Mouse (Mus musculus): ENCODE measurements around the gene Padi2. TPM values are rescaled to one million over a fixed set of nuclear protein-coding genes. Genes with fewer than 3 reads are reported as not detected.

Padi2 gene
- polyA plus RNA-seq, 1 experiment = 4.7 TPM

GRCm38 (mm10) chr4:140870876-140871275, 35.3 kb upstream of the Padi2 start:
- 83% methylated on average over 7 of the region's 7 CpGs for WGBS
- no peak for DNase-seq
- Histone ChIP-seq H3K4me3 (replicated peaks; ENCODE audit: extremely low read depth, low read depth, low read length) (no peak overlapping the region), H3K4me1 (ENCODE audit: control insufficient read depth, insufficient read depth, low read length) (no peaks in the 10 kb centered on the region)
- no peak for TF ChIP-seq POLR2A (IDR thresholded peaks at IDR 0.05; ENCODE audit: borderline replicate concordance, extremely low read depth, low read depth, low read length)

DNA sequence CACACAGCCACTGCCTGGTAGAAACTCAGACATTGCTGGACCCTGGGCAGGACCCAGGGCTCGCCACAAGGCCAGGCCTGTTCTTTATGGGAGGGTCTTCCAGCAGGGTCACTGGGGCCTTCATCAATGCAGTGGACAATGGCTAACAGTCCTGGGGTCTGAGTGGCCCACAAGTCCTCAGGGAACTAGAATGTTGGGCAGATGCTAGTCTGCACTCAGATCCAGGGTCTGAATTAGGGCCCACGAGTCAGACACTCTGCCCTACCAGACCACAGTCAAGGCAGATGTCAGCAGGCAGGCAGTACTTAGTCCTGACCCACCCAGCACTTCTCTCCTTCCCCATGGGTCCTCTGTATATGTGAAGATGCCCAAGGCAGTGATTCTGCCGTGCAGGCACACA, 34.8 kb upstream of the Padi2 start:
- DNase-seq = no peak
- Histone ChIP-seq H3K4me1 (ENCODE audit: control insufficient read depth, insufficient read depth, low read length) (no peaks in the 10 kb centered on the region), H3K4me3 (replicated peaks; ENCODE audit: extremely low read depth, low read depth, low read length) (no peak overlapping the region)
- TF ChIP-seq POLR2A (IDR thresholded peaks at IDR 0.05; ENCODE audit: borderline replicate concordance, extremely low read depth, low read depth, low read length) (no peak), CTCF (IDR thresholded peaks at IDR 0.05; ENCODE audit: insufficient read depth, low read length) (no peak)
- WGBS = 74% methylated on average over 3 of the region's 3 CpGs

GRCm38 (mm10) chr4:140871851-140872685, 34.1 kb upstream of the Padi2 start:
- 79% methylated on average over 8 of the region's 8 CpGs for WGBS
- Histone ChIP-seq H3K4me3 (replicated peaks; ENCODE audit: extremely low read depth, low read depth, low read length) (no peak overlapping the region), H3K4me1 (ENCODE audit: control insufficient read depth, insufficient read depth, low read length) (no peaks in the 10 kb centered on the region)
- DNase-seq = no peak
- TF ChIP-seq POLR2A (IDR thresholded peaks at IDR 0.05; ENCODE audit: borderline replicate concordance, extremely low read depth, low read depth, low read length) (no peak), CTCF (IDR thresholded peaks at IDR 0.05; ENCODE audit: insufficient read depth, low read length) (no peak)

DNA sequence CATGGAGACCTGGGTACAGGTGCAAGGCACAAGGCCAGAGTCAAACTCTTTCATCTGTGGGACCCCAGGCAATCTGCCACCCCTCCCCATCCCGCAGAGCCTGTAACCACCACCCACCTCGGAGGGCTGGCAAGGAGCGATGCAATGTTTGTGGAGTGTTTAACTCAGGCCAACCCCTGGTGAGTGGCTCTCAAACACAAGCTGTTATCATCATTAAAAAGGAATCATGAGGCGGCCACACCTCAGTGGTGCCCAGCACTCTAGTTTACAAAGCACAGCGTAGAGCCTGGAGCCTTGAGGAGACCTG, 33.5 kb upstream of the Padi2 start:
- DNase-seq = no peak
- no peak for TF ChIP-seq POLR2A (IDR thresholded peaks at IDR 0.05; ENCODE audit: borderline replicate concordance, extremely low read depth, low read depth, low read length)
- TF ChIP-seq CTCF (IDR thresholded peaks at IDR 0.05; ENCODE audit: insufficient read depth, low read length) = no peak
- WGBS = 53% methylated on average over 5 of the region's 5 CpGs
- Histone ChIP-seq H3K4me3 (replicated peaks; ENCODE audit: extremely low read depth, low read depth, low read length) (no peak overlapping the region), H3K4me1 (ENCODE audit: control insufficient read depth, insufficient read depth, low read length) (no peaks in the 10 kb centered on the region)

DNA sequence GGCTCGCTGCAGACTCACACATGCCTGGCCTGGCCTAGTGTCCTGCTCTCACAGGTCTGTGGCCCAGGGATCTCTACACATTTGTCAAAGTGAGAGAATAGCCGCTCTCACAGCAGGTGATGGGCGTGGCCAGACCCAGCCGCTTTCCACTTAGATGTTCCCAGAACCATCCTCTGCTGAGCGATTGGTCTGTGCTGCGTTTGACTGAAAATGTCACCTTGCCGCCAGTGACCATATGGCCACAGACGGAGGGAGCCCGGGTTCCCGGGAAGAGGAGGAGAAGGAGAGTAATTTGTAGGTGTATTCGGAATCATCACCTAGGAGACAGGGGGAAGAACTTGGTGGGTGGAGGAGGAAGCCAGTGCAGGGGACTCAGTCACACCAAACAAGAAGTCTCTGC, 33.1 kb upstream of the Padi2 start:
- Histone ChIP-seq H3K4me3 (replicated peaks; ENCODE audit: extremely low read depth, low read depth, low read length) (no peak overlapping the region), H3K4me1 (ENCODE audit: control insufficient read depth, insufficient read depth, low read length) (no peaks in the 10 kb centered on the region)
- TF ChIP-seq CTCF (IDR thresholded peaks at IDR 0.05; ENCODE audit: insufficient read depth, low read length) = no peak
- no peak for TF ChIP-seq POLR2A (IDR thresholded peaks at IDR 0.05; ENCODE audit: borderline replicate concordance, extremely low read depth, low read depth, low read length)
- DNase-seq = no peak
- 46% methylated on average over 11 of the region's 11 CpGs for WGBS

GRCm38 (mm10) chr4:140876161-140876560, 30.0 kb upstream of the Padi2 start:
- no peak for TF ChIP-seq POLR2A (IDR thresholded peaks at IDR 0.05; ENCODE audit: borderline replicate concordance, extremely low read depth, low read depth, low read length)
- no peak for TF ChIP-seq CTCF (IDR thresholded peaks at IDR 0.05; ENCODE audit: insufficient read depth, low read length)
- WGBS = 82% methylated on average over 8 of the region's 8 CpGs
- H3K4me1 ChIP-seq (ENCODE audit: control insufficient read depth, insufficient read depth, low read length) = no peaks in the 10 kb centered on the region
- no peak for DNase-seq
- H3K4me3 ChIP-seq (replicated peaks; ENCODE audit: extremely low read depth, low read depth, low read length) = no peak overlapping the region

- Histone ChIP-seq H3K4me1 (ENCODE audit: control insufficient read depth, insufficient read depth, low read length) (no peaks in the 10 kb centered on the region), H3K4me3 (replicated peaks; ENCODE audit: extremely low read depth, low read depth, low read length) (no peak overlapping the region)
- DNase-seq = no peak
- WGBS = 52% methylated on average over 6 of the region's 6 CpGs
- no peak for TF ChIP-seq CTCF (IDR thresholded peaks at IDR 0.05; ENCODE audit: insufficient read depth, low read length)
- no peak for TF ChIP-seq POLR2A (IDR thresholded peaks at IDR 0.05; ENCODE audit: borderline replicate concordance, extremely low read depth, low read depth, low read length)
Observed at GRCm38 (mm10) chr4:140876681-140877080, 29.5 kb upstream of the Padi2 start.

DNA sequence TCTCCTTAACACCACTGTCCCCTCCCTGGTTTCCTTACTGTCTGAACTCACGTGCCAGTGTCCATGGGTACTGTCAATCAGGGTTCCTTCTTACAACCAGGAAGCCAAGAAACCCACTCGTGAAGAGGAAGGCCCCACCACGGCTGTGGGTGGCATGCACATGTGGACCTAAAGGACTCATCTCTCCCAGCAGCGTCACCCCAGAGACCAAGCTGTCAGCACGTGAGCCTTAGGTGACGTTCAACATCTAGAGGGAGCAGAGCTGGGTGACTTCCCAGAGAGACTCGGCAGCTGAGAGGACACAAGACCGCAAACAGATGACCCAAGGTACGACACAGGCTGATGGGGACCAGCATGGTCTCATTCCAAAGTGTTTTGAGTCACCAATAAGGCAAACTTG, 28.7 kb upstream of the Padi2 start:
- TF ChIP-seq POLR2A (IDR thresholded peaks at IDR 0.05; ENCODE audit: borderline replicate concordance, extremely low read depth, low read depth, low read length) (no peak), CTCF (IDR thresholded peaks at IDR 0.05; ENCODE audit: insufficient read depth, low read length) (no peak)
- H3K4me3 ChIP-seq (replicated peaks; ENCODE audit: extremely low read depth, low read depth, low read length) = no peak overlapping the region
- no peak for DNase-seq
- 69% methylated on average over 9 of the region's 9 CpGs for WGBS
- H3K4me1 ChIP-seq (ENCODE audit: control insufficient read depth, insufficient read depth, low read length) = no peaks in the 10 kb centered on the region

DNA sequence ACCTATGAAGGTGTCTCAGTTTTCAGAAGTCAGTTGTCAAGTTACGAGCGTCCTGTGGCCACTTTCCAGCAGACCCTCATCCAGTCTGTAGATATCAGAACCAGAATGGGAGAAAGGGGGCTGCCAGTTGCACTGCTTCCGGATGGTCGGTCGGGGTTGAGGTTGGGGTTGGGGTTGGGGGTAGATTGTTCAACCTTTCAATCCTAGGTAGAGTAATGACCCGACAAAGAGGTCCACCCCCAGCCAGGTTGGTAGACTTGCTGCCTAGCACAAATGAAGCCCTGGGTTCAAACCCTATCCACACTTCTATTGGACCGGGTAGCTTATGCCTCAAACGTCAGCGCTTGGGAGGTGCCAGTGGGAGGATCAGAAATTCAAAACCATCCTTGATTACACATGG, 27.5 kb upstream of the Padi2 start:
- Histone ChIP-seq H3K4me3 (replicated peaks; ENCODE audit: extremely low read depth, low read depth, low read length) (no peak overlapping the region), H3K4me1 (ENCODE audit: control insufficient read depth, insufficient read depth, low read length) (no peaks in the 10 kb centered on the region)
- no peak for DNase-seq
- TF ChIP-seq POLR2A (IDR thresholded peaks at IDR 0.05; ENCODE audit: borderline replicate concordance, extremely low read depth, low read depth, low read length) = no peak
- TF ChIP-seq CTCF (IDR thresholded peaks at IDR 0.05; ENCODE audit: insufficient read depth, low read length) = no peak
- WGBS = 89% methylated on average over 9 of the region's 9 CpGs

DNA sequence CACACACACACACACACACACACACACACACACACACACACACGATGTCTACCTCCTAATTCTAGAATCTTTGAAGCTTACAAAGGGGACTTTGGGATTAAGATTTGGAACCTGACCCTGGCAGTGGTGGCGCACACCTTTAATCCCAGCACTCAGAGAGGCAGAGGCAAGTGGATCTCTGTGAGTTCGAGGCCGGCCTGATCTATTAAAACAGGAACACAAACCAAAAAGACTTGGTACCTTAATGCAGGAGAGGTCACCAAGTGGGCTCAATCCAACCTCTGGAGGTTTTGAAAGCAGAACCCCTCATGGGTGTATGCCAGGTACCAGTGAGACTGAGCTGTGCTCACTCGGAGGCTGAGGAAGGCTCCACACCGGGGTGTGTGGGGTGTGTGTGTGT, 27.0 kb upstream of the Padi2 start:
- Histone ChIP-seq H3K4me1 (ENCODE audit: control insufficient read depth, insufficient read depth, low read length) (no peaks in the 10 kb centered on the region), H3K4me3 (replicated peaks; ENCODE audit: extremely low read depth, low read depth, low read length) (no peak overlapping the region)
- no peak for DNase-seq
- 88% methylated on average over 6 of the region's 6 CpGs for WGBS
- TF ChIP-seq CTCF (IDR thresholded peaks at IDR 0.05; ENCODE audit: insufficient read depth, low read length) (no peak), POLR2A (IDR thresholded peaks at IDR 0.05; ENCODE audit: borderline replicate concordance, extremely low read depth, low read depth, low read length) (no peak)
